Mouse (Mus musculus): ENCODE data around the gene Limd2. TPM values are rescaled to one million over a fixed set of nuclear protein-coding genes. Genes with fewer than 3 reads are reported as not detected.

Limd2 gene
- polyA plus RNA-seq, 1 experiment from 2014 or later: 211 TPM

Other genes starting within 250 kb of the Limd2 start
- 35.5 and 37.6 TPM in 2 replicates for gene Cyb561, start 207.5 kb downstream of the Limd2 start, polyA plus RNA-seq (2015; fragmentation: Nextera tagmentation; extraction: Ambion mirVana)
- 1.5 and 1.8 TPM in 2 replicates for gene Ace, start 192.9 kb downstream of the Limd2 start, polyA plus RNA-seq (2015; fragmentation: Nextera tagmentation; extraction: Ambion mirVana)
- not detected in 2 replicates for gene Ace3, start 166.2 kb downstream of the Limd2 start, polyA plus RNA-seq (2015; fragmentation: Nextera tagmentation; extraction: Ambion mirVana)
- gene Kcnh6, start 152.7 kb downstream of the Limd2 start, polyA plus RNA-seq (2015; fragmentation: Nextera tagmentation; extraction: Ambion mirVana): 0.75 and 0.90 TPM in 2 replicates
- 118 and 119 TPM in 2 replicates for gene Dcaf7, start 124.0 kb downstream of the Limd2 start, polyA plus RNA-seq (2015; fragmentation: Nextera tagmentation; extraction: Ambion mirVana)
- gene Taco1, start 94.8 kb downstream of the Limd2 start, polyA plus RNA-seq (2015; fragmentation: Nextera tagmentation; extraction: Ambion mirVana): 8.3 and 9.6 TPM in 2 replicates
- gene Map3k3, start 76.2 kb downstream of the Limd2 start, polyA plus RNA-seq (2015; fragmentation: Nextera tagmentation; extraction: Ambion mirVana): 12.5 and 14.5 TPM in 2 replicates
- 1.7 TPM in 1 of 2 replicates, not detected in the other for gene Gm10840, start within 50 bp of the Limd2 start, polyA plus RNA-seq (2015; fragmentation: Nextera tagmentation; extraction: Ambion mirVana)
- gene Strada, start 41.3 kb upstream of the Limd2 start, polyA plus RNA-seq (2015; fragmentation: Nextera tagmentation; extraction: Ambion mirVana): 33.8 and 36.9 TPM in 2 replicates
- 96.2 and 101 TPM in 2 replicates for gene Ccdc47, start 55.5 kb upstream of the Limd2 start, polyA plus RNA-seq (2015; fragmentation: Nextera tagmentation; extraction: Ambion mirVana)
- gene Ddx42, start 56.1 kb upstream of the Limd2 start, polyA plus RNA-seq (2015; fragmentation: Nextera tagmentation; extraction: Ambion mirVana): 101 and 105 TPM in 2 replicates
- 39.3 and 40.3 TPM in 2 replicates for gene Ftsj3, start 95.2 kb upstream of the Limd2 start, polyA plus RNA-seq (2015; fragmentation: Nextera tagmentation; extraction: Ambion mirVana)
- gene Psmc5, start 95.3 kb upstream of the Limd2 start, polyA plus RNA-seq (2015; fragmentation: Nextera tagmentation; extraction: Ambion mirVana): 324 and 341 TPM in 2 replicates
- gene Smarcd2, start 112.1 kb upstream of the Limd2 start, polyA plus RNA-seq (2015; fragmentation: Nextera tagmentation; extraction: Ambion mirVana): 10.8 and 11.4 TPM in 2 replicates
- 0.16 and 0.18 TPM in 2 replicates for gene Tcam1, start 115.8 kb upstream of the Limd2 start, polyA plus RNA-seq (2015; fragmentation: Nextera tagmentation; extraction: Ambion mirVana)
- gene Gh, start 141.0 kb upstream of the Limd2 start, polyA plus RNA-seq (2015; fragmentation: Nextera tagmentation; extraction: Ambion mirVana): not detected in 2 replicates
- gene Cd79b, start 153.9 kb upstream of the Limd2 start, polyA plus RNA-seq (2015; fragmentation: Nextera tagmentation; extraction: Ambion mirVana): 0.50 and 0.66 TPM in 2 replicates
- gene Scn4a, start 192.4 kb upstream of the Limd2 start, polyA plus RNA-seq (2015; fragmentation: Nextera tagmentation; extraction: Ambion mirVana): 0.05 TPM in 1 of 2 replicates, not detected in the other
- gene Prr29, start 204.6 kb upstream of the Limd2 start, polyA plus RNA-seq (2015; fragmentation: Nextera tagmentation; extraction: Ambion mirVana): not detected in 2 replicates
- gene Icam2, start 227.2 kb upstream of the Limd2 start, polyA plus RNA-seq (2015; fragmentation: Nextera tagmentation; extraction: Ambion mirVana): 8.5 and 10.7 TPM in 2 replicates

Data from midbrain, embryonic 13.5 days (tissue).